Mouse (Mus musculus) thymus, adult 2 months (tissue): Measurements from ENCODE around the gene Kti12.

ENCODE experiments used
- CTCF ChIP-seq: fragments of 200-500 bp; IDR thresholded peaks from 2 replicates; pipeline ENCODE4 v1.5.1; 2012; ENCODE audit warnings: mild to moderate bottlenecking, control low read depth, low read length, moderate library complexity, borderline replicate concordance; ENCODE audit not compliant: control insufficient read depth, poor library complexity, insufficient read depth; ENCODE audit errors: extremely low read depth
- POLR2A ChIP-seq: fragments of 200-500 bp; IDR thresholded peaks from 2 replicates; pipeline ENCODE4 v1.6.1; 2012; ENCODE audit warnings: mild to moderate bottlenecking, low read length, control low read depth, moderate library complexity; ENCODE audit not compliant: control insufficient read depth, poor library complexity, insufficient read depth; ENCODE audit errors: extremely low read depth

GRCm38 (mm10) chr4:108811550-108811949, 36.0 kb upstream of the Kti12 start:
- TF ChIP-seq POLR2A (no peak), CTCF (no peak)
